Mouse (Mus musculus): ENCODE data around the gene Olfr1047.
"Not testable (repeated sequence)": the region's sequence is repeated elsewhere in the genome, so short reads cannot be mapped to it uniquely, and the experiment has no call there.

DNA sequence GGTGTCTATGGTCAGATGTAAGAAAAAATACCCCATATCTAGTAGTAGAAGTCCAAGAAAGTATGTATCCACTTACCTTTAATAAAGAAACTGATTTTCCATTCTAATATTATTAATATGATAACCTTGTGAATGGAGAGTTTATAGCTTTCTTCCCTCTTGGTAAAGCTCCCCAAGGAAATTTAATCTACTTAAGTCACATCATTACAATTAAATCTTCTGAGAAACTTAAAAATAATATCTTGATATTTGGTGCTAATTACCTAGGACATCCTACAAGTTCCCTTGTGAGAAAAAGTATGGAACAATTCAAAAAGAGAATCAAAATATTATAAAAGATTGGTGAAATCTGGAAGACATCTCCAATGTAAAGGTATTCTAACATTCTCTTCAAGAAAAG lies 27.0 kb upstream of the Olfr1047 start, which contains the start of gene Olfr1049:
- not testable (repeated sequence) for TF ChIP-seq GATA1 (IDR thresholded peaks at IDR 0.05; ENCODE audit: borderline replicate concordance, low read length); CTCF (IDR thresholded peaks at IDR 0.05; ENCODE audit: low read depth, low read length)

All from G1E (cell line).